Mouse (Mus musculus): Measurements from ENCODE around the gene Retreg2. TPM values are rescaled to one million over a fixed set of nuclear protein-coding genes. Genes with fewer than 3 reads are reported as not detected.
A peak's percentile ranks its signal among the peaks of the same experiment; 100 is the strongest.

Retreg2 gene
- polyA plus RNA-seq, 1 experiment from 2014 or later, result 47.3 TPM

DNA sequence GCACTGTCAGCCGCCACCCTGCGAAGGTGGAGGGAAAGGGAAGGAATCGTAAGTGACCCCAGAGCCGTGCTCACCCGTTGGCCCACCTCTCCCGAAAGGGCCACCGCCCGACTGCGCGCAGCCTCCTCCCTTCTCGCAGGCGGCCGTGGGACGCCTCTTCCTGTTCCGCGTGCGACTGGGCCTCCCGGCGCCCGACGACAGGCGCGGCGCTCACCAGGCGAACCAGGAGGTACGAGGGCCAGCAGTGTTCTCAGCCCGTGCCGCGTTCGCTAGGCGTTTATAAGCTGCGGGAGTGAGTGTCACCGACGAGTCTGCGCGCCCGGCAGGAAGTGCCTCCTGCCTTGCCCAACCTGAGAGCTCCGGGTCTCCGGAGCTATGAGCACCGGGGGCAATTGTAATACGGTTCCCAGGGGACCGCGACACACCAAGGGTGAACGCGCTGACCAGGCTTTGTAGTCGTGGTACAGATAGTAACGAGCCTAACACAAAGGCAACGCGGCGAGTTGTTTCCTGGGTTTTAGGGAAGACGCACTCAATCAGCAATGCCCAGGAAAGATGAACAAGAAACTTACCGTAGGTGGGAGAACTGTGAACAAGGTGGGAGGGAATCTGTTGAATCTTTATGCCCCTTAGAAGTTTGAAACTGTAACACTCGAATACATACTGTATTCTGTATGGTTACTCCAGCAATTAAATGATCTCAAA, 940 bp upstream of the Retreg2 start:
- DNase-seq (peak; percentile 74), ATAC-seq (ENCODE audit: low read depth) (peak; percentile 59)
- Histone ChIP-seq H3K4me3 (replicated peaks) (peak overlapping the region; percentile 95), H3K9ac (peak overlapping the region; percentile 99), H3K4me1 (replicated peaks) (peaks cover 80% of the 10 kb centered on the region), H3K27me3 (no peaks in the 10 kb centered on the region), H3K36me3 (peaks cover 61% of the 10 kb centered on the region), H3K9me3 (replicated peaks) (no peaks in the 10 kb centered on the region), H3K4me2 (peak overlapping the region; percentile 93), H3K27ac (peak overlapping the region; percentile 100)
- under 1% methylated on average over 53 of the region's 53 CpGs for WGBS (ENCODE audit: insufficient replicate concordance)

DNA sequence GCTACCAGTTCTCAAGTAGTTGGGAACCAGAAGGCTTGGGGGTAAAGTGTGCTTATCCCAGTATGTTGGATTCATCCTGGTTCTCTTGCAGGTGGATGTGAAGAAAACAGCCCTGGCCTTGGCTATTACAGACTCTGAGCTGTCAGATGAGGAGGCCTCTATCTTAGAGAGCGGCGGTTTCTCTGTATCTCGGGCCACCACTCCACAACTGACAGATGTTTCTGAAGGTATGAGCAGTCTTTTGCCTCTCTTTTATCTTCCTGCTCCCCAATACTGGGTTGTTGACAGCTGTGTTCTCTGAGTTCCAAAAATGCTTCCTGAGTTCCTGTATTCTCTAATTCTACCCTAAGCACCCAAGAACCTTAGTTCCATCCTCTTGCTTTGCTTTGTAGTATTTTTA, 3.0 kb downstream of the Retreg2 start:
- Histone ChIP-seq H3K9ac (peak overlapping the region; percentile 99), H3K4me3 (replicated peaks) (peak overlapping the region; percentile 95), H3K36me3 (peaks cover 63% of the 10 kb centered on the region), H3K9me3 (replicated peaks) (no peaks in the 10 kb centered on the region), H3K4me2 (peak overlapping the region; percentile 93), H3K27ac (peak overlapping the region; percentile 100), H3K27me3 (no peaks in the 10 kb centered on the region), H3K4me1 (replicated peaks) (peaks cover 54% of the 10 kb centered on the region)
- peak; percentile 13; the same call in 1 of the 2 replicates for ATAC-seq (ENCODE audit: low read depth)
- no peak for DNase-seq
- WGBS (ENCODE audit: insufficient replicate concordance), result 32% methylated on average over 3 of the region's 3 CpGs

DNA sequence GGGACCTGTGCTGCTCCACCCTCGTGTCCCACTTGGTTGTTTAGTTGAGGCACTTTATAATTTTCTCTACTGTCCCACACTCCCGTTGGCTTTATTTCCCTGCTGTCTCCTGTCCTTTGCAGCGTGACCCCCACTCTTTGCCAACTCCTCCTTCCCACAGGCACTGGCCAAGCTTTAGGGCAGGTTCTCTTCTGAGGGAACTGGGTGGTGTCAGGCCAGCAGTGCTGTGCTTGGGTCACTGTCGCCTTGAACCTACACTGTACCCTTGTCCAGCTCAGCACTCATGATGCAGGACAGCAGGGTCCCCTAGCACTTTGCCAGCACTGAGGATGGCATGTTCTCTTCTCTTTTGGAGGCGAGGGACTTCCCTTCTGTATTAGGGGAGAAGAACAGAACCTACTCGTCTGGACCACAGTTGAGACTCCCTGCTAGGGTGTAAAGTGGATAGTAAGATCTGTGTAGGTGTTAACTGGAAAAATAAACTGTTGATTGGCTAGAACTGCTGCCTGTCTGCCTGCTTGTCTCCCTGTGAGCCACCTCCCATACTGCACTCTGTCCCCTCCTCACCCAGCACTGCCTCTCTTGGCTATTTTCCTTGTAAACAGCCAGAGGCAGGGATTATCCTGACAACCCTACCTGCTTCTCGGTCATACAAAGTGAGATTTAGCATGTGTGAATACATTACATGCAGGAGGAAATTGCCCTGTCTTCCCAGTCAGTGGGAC, 5.0 kb downstream of the Retreg2 start:
- Histone ChIP-seq H3K4me1 (replicated peaks) (peaks cover 48% of the 10 kb centered on the region), H3K27me3 (no peaks in the 10 kb centered on the region), H3K27ac (peak overlapping the region; percentile 1), H3K4me3 (replicated peaks) (no peak overlapping the region), H3K36me3 (peaks cover 63% of the 10 kb centered on the region), H3K4me2 (no peak overlapping the region), H3K9ac (0 out of 2 replicates have a peak overlapping the region, but pooled peaks have one; percentile 11), H3K9me3 (replicated peaks) (no peaks in the 10 kb centered on the region)
- DNase-seq (no peak), ATAC-seq (ENCODE audit: low read depth) (no peak)
- 80% methylated on average over 7 of the region's 7 CpGs for WGBS (ENCODE audit: insufficient replicate concordance)

DNA sequence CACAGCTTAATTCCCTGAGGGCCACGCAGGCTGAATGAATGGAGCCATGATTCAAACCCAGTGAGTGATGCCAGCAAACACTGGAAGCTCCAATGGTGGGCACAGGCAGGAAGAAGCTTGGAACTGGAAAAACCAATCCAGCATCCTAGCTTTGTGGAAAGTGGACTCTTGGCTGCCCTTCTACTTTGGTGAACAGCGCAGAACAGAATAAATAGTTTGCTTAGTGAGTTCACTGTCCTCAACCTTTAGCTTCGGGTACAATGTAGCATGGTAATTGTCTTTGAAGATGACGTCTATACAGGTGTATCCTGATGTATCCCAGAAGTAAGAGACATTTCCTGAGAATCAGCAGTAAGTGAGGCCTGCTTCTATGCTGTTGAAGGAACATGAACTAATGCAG, 6.1 kb downstream of the Retreg2 start:
- Histone ChIP-seq H3K9ac (no peak overlapping the region), H3K4me3 (replicated peaks) (no peak overlapping the region), H3K27me3 (no peaks in the 10 kb centered on the region), H3K4me2 (no peak overlapping the region), H3K9me3 (replicated peaks) (no peaks in the 10 kb centered on the region), H3K4me1 (replicated peaks) (peaks cover 42% of the 10 kb centered on the region), H3K27ac (no peak overlapping the region), H3K36me3 (peaks cover 63% of the 10 kb centered on the region)
- WGBS (ENCODE audit: insufficient replicate concordance), result 85% methylated on average over 4 of the region's 4 CpGs
- no peak for DNase-seq
- ATAC-seq (ENCODE audit: low read depth), result no peak

DNA sequence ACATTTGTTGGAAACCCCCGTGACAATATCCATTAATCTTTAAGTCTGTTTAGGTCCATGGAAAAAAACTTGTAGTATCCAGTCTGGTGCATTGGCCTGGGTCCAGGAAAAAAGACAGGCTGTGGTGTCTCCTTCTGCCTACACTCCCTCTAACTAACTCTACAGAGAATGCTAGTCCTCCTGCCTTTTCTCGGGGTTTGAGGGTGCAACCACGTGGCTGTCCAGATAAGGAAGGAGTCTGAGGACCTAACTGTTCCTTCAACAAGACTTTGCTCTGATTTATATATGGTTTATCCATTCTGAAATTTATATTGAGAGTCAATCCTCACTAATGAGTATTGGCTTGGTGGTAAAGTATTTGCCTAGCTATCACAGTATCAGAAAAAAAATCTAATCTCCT, 13.3 kb downstream of the Retreg2 start:
- ATAC-seq (ENCODE audit: low read depth) (no peak), DNase-seq (no peak)
- Histone ChIP-seq H3K36me3 (no peaks in the 10 kb centered on the region), H3K4me2 (no peak overlapping the region), H3K9me3 (replicated peaks) (no peaks in the 10 kb centered on the region), H3K27ac (no peak overlapping the region), H3K9ac (no peak overlapping the region), H3K4me1 (replicated peaks) (peaks cover 52% of the 10 kb centered on the region), H3K27me3 (no peaks in the 10 kb centered on the region), H3K4me3 (replicated peaks) (no peak overlapping the region)
- WGBS (ENCODE audit: insufficient replicate concordance), result 34% methylated on average over 3 of the region's 3 CpGs

DNA sequence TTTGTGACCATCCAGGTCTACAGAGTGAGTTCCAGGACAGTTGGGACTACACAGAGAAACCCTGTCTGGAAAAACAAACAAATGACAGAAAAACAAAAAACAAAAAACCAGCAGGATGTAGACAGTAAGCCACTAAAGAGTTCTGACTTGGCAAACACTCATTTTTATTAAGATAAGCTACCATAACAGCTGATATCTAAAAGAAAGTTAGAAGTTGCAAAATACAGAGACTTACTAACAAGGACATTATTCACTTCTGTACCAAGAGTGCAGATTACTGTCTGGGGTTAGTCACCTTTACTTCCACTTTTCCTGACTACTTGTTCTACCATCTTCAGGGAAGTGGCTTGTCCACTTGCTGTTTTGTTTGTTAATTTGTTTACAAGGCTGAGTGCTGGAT, 16.4 kb downstream of the Retreg2 start:
- Histone ChIP-seq H3K27ac (peak overlapping the region; percentile 91), H3K36me3 (no peaks in the 10 kb centered on the region), H3K4me3 (replicated peaks) (no peak overlapping the region), H3K4me2 (no peak overlapping the region), H3K9ac (peak overlapping the region; percentile 41; the same call in 1 of the 2 replicates), H3K4me1 (replicated peaks) (peaks cover 57% of the 10 kb centered on the region), H3K27me3 (no peaks in the 10 kb centered on the region), H3K9me3 (replicated peaks) (no peaks in the 10 kb centered on the region)
- no peak for DNase-seq
- no peak for ATAC-seq (ENCODE audit: low read depth)

DNA sequence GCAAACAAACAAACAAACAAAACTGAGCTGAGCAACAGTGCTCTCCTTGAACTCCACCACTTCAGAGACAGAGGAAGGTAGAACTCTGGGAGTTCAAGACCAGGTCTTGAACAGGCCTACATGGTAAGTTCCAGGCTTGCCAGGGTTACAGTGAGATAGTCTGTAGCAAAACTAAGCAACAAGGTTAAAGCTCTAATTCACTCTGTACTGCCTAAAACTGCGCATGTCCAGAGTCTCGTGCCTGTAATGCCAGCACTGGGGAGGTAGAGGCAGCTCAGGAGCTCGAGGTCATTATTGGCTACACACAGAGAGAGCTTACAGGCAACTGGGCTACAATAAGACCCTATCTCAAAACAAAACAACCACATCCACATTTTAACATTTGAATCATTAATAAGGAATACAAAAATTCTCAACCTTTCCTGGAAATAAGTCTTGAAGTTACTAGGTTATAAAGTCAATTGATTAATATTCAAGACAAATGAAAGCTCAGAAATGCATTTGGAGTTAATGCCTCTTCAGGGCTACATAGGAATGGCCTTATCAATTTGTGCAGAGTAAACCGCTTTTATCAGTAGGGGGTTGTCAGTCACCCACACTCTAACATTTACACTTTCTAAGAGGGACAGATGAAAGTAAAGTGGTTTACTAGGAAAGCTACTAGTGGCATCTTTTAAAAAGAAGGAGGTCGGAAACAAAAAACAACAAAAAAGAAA, 17.1 kb downstream of the Retreg2 start:
- ATAC-seq (ENCODE audit: low read depth), result peak; percentile 95
- Histone ChIP-seq H3K4me2 (peak overlapping the region; percentile 47; the same call in 1 of the 2 replicates), H3K27ac (peak overlapping the region; percentile 91)

DNA sequence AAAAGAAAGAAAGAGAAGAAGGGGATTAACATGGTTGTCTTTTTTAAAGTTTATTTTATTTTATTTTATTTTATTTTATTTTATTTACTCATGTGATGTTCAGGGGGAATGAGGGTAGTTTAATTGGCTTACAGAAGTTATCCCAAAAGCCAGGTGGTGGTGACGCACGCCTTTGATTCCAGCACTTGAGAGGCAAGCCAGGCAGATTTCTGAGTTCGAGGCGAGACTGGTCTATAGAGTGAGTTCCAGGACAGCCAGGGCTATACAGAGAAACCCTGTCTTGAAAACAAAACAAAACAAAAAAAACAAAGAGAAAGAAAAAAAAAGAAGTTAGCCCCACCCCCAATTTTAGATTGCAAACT, 17.7 kb downstream of the Retreg2 start:
- Histone ChIP-seq H3K9ac (peak overlapping the region; percentile 47), H3K36me3 (no peaks in the 10 kb centered on the region), H3K27me3 (no peaks in the 10 kb centered on the region), H3K27ac (peak overlapping the region; percentile 91), H3K4me3 (replicated peaks) (no peak overlapping the region), H3K4me2 (peak overlapping the region; percentile 47), H3K9me3 (replicated peaks) (no peaks in the 10 kb centered on the region), H3K4me1 (replicated peaks) (peaks cover 49% of the 10 kb centered on the region)
- WGBS (ENCODE audit: insufficient replicate concordance), result 19% methylated on average over 4 of the region's 4 CpGs
- ATAC-seq (ENCODE audit: low read depth), result peak; percentile 67
- DNase-seq, result no peak

More for the DNA sequence above, 17.1 kb downstream of the Retreg2 start:
- no peak for DNase-seq
- Histone ChIP-seq H3K4me3 (replicated peaks) (no peak overlapping the region), H3K36me3 (no peaks in the 10 kb centered on the region), H3K27me3 (no peaks in the 10 kb centered on the region), H3K9me3 (replicated peaks) (no peaks in the 10 kb centered on the region), H3K9ac (peak overlapping the region; percentile 41), H3K4me1 (replicated peaks) (peaks cover 54% of the 10 kb centered on the region)
- 30% methylated on average over 5 of the region's 5 CpGs for WGBS (ENCODE audit: insufficient replicate concordance)

DNA sequence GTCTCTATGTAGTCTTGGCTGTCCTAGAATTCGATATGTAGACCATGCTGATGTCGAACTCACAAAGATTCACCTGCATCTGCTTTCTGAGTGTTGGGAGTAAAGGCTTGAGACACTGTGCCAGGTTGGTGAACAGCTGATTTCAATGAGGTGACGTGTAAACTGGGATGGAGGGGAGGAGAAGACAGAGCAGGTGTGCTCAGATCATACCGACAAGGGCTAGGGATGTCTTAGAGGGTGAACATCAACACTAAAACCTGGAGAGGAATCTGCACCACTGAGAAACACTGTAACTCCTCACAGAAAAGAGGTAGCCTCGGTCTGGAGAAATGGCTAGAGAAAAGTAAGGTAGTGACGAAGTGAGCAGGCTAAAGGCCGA, 25.5 kb downstream of the Retreg2 start:
- H3K9me3 ChIP-seq (replicated peaks), result no peaks in the 10 kb centered on the region
- 9% methylated on average over 7 of the region's 7 CpGs for WGBS (ENCODE audit: insufficient replicate concordance)
- H3K9ac ChIP-seq, result peak overlapping the region; percentile 93
- peaks cover 38% of the 10 kb centered on the region for H3K36me3 ChIP-seq
- peak; percentile 26 for ATAC-seq (ENCODE audit: low read depth)
- H3K4me3 ChIP-seq (replicated peaks), result peak overlapping the region; percentile 89
- no peak for DNase-seq
- peak overlapping the region; percentile 91 for H3K4me2 ChIP-seq
- no peaks in the 10 kb centered on the region for H3K27me3 ChIP-seq
- peaks cover 35% of the 10 kb centered on the region for H3K4me1 ChIP-seq (replicated peaks)
- peak overlapping the region; percentile 98 for H3K27ac ChIP-seq

DNA sequence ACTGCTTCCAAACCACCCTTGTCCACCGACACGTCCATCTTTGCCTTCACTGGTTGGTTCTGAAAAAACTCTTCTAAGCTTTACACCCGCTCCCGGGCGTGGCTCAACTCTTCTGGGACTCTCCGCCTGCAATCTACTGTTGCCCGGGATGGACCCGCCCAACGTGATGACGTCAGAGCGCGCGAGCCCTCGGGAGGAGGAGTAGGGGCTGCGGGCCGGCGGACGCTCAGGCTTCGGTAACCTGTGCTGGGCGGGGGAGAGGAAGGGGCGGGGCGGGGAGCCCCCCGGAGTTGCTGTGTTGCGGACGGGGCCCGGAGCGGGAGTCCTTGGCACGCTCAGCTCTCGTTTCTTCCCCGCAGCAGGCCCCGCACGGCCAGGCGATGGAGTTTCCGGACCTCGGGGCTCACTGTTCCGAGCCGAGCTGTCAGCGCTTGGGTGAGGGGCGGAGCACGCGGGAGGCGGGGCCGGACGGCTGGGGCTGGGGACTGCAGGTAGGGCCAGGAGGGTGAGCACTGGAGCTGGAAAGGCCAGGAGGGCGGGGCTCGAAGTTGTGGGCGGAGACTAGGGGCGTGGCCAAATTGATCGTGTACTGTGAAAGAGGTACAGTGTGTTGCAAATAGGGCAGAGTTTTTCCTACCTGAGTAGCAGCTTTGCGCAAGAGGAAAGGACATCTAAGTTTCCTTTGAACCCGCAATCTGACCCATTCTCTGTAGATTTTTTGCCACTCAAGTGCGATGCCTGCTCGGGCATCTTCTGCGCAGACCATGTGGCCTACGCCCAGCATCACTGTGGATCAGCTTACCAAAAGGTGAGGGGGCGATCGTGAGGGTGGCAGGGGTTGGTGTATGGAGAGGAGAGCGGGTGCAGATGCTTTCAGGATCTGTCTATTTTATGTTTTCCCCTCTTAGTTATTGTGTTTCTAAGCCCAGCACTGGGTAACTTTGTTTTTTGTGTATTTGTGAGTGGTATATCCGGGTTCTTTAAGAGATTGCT, 26.2 kb downstream of the Retreg2 start, which contains the start of gene Zfand2b:
Gene Zfand2b (plus strand): TSS at position 175 of the 993 bp plus-strand sequence.
- Histone ChIP-seq H3K27me3 (no peaks in the 10 kb centered on the region), H3K27ac (peak within 1 kb of the TSS; percentile 98), H3K4me2 (peak within 1 kb of the TSS; percentile 91), H3K36me3 (peaks cover 45% of the 10 kb centered on the region), H3K4me1 (replicated peaks) (peaks cover 35% of the 10 kb centered on the region), H3K9me3 (replicated peaks) (no peaks in the 10 kb centered on the region), H3K4me3 (replicated peaks) (peak within 1 kb of the TSS; percentile 89), H3K9ac (peak within 1 kb of the TSS; percentile 93)
- WGBS (ENCODE audit: insufficient replicate concordance), result 3% methylated on average over 59 of the region's 59 CpGs
- DNase-seq, result peak; percentile 97
- ATAC-seq (ENCODE audit: low read depth), result peak; percentile 96
